Mouse (Mus musculus) myocyte (in vitro differentiated cells): Measurements from ENCODE around the gene Sh3rf1.

Experiments used
- CEBPB ChIP-seq: IDR thresholded peaks from 2 replicates; pipeline ENCODE4 v1.6.1; 2011; ENCODE audit warnings: mild to moderate bottlenecking, moderate library complexity; ENCODE audit not compliant: poor library complexity, insufficient read depth, severe bottlenecking
- MYOG ChIP-seq, 3 experiments: IDR thresholded peaks; one replicate each; pipeline ENCODE4 v1.6.1; 2011; ENCODE audit warnings: control low read depth in 2 of 3, low read depth in 2 of 3, mild to moderate bottlenecking in 2 of 3; ENCODE audit not compliant: insufficient read length in 2 of 3, control insufficient read depth in 1 of 3, insufficient read depth in 1 of 3
- POLR2A ChIP-seq: IDR thresholded peaks from one replicate; pipeline ENCODE4 v1.6.1; 2011; ENCODE audit warnings: low read depth, mild to moderate bottlenecking, control low read depth, moderate library complexity; ENCODE audit not compliant: insufficient read length
- REST ChIP-seq: IDR thresholded peaks from one replicate; pipeline ENCODE4 v1.6.1; 2011; ENCODE audit warnings: mild to moderate bottlenecking, control low read depth, moderate library complexity; ENCODE audit not compliant: insufficient read depth, insufficient read length
- USF1 ChIP-seq: IDR thresholded peaks from one replicate; pipeline ENCODE4 v1.6.1; 2011; ENCODE audit warnings: low read depth, mild to moderate bottlenecking, control low read depth, moderate library complexity

GRCm38 (mm10) chr8:61217426-61217825 is 6.2 kb upstream of the Sh3rf1 start:
- TF ChIP-seq POLR2A (no peak), MYOG (IDR thresholded peaks at IDR 0.05; ENCODE audit: control insufficient read depth in 1 of 3, insufficient read depth in 1 of 3, insufficient read length in 2 of 3, low read depth in 2 of 3) (no peak), REST (no peak), CEBPB (no peak), USF1 (no peak)
